Mouse (Mus musculus) ES-Bruce4 (cell line): Measurements from ENCODE around the gene Rybp.

ENCODE experiments used
- CTCF ChIP-seq: IDR thresholded peaks from one replicate; pipeline ENCODE4 v1.8.1; 2011; ENCODE audit warnings: low read depth, low read length
- POLR2A ChIP-seq: IDR thresholded peaks from one replicate; pipeline ENCODE4 v1.8.1; 2011; ENCODE audit warnings: low read length; ENCODE audit not compliant: insufficient read depth

GRCm38 (mm10) chr6:100285985-100286572 is 1.2 kb downstream of the Rybp start:
- TF ChIP-seq CTCF (no peak), POLR2A (no peak)
